Mouse (Mus musculus) urinary bladder, postnatal 0 days (tissue): Measurements from ENCODE around the gene Dctpp1. TPM values are rescaled to one million over a fixed set of nuclear protein-coding genes. Genes with fewer than 3 reads are reported as not detected.

Source experiments
- polyA plus RNA-seq: library from polyadenylated mRNA; unstranded; fragments of >200 nt; fragmentation: Nextera tagmentation; extraction: Ambion mirVana; gene quantifications from 2 replicates; pipeline ENCODE4 v1.2.1, GENCODE M21; 2015

The Dctpp1 gene
- 53.2 and 54.2 TPM in 2 replicates for polyA plus RNA-seq

DNA sequence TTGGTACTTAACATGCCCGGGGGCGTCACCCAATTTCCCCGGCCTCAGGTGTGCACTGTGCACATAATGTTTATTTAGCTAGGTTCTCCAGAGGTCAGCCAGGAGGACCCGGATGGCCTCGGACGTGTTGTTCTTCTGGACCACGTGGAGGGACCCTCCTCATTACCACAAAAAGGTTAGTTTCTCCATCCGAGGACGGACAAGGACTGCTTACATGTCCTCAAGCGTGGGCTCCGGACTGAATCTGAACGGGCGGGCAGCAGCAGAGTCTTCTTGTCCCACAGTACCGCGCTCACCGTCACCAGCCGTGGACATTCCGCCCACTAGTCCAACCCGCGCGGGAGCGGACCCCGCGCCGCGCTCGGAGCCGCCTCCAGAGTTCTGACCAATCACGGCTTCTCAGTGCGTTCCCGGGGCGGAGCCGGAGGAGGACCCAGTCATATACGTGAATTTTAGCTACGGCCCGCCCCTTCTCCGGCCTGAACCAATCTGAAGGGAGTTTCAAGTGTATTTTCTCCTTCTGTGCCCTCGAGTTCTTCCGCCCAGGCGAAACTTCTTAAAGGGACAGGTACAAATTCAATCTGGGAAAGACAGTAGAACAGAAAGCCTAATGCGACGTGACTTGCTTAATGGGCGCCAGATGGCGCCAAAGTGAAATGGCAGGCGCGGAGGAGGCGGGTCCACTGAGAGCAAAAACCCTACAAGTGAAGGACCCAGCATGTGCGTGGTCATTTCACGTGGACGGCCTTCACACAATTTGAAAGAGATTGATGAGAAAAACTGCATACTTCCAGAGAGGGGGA is at the start of gene Dctpp1:
TSS of gene Dctpp1 (minus strand) at position 401 of the 803 bp plus-strand sequence.

DNA sequence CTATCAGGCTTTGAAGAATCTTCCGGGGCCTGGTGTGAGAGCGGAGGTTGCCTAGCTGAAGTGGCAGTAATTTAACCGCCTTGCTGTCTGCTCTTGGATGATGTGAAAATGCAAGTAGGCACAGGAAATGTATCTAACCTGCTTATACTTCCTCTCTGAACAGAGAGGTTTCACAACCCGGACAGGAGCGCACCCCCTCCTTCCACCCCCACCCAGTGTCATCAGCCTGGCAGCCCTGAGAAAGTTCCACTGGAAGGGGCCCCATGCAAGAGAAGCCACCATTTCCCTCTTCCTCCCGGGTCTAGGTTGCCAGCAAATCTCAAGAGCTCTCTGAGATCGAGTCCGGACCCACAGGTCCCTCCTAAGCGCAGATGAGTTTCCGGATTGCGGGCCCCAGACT is 35.6 kb upstream of the Dctpp1 start, which contains the start of gene Itgal:
TSS of gene Itgal (plus strand) at position 163 of the 400 bp plus-strand sequence.

DNA sequence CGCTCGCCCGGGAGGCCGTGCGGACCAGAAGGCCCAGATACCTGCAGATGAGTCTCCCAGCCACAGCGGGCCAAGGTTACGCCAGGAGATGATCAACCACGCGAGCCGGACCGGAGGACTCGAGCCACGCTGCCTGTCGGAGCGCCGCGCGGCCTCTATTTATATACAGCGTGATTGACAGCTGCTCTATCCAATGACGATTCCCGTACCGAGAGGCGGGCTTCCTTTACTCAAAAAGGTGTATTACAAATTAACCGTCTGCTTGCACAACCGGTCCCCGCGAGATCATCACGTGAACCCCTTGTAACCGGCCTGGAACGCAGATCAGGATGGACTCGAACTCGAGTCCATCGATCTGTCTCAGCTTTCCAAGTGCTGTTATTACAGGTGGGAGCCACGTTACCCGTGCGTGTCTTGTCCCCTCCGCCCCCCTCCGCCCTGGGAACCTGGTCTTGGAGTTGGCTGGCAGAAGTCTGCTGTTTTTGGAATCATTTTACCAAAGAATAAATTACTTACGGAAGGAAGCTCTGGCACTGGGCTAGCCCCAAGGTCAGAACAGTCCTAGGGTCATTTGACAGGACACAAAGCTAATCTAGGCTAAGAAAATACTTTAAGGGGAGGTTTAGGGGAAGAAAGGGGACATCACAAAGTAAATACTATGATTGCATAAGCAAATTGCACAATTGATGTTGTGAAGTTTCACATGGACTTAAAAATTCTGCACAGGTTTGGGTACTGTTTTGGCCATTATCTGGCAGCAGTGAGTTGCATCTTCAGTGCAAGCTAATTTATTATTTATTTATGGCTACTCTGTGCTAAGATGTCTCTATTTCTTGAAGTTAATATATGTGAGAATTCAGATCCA is 13.6 kb upstream of the Dctpp1 start, which contains the start of gene Sephs2:
TSS of gene Sephs2 (minus strand) at position 131 of the 865 bp plus-strand sequence.

DNA sequence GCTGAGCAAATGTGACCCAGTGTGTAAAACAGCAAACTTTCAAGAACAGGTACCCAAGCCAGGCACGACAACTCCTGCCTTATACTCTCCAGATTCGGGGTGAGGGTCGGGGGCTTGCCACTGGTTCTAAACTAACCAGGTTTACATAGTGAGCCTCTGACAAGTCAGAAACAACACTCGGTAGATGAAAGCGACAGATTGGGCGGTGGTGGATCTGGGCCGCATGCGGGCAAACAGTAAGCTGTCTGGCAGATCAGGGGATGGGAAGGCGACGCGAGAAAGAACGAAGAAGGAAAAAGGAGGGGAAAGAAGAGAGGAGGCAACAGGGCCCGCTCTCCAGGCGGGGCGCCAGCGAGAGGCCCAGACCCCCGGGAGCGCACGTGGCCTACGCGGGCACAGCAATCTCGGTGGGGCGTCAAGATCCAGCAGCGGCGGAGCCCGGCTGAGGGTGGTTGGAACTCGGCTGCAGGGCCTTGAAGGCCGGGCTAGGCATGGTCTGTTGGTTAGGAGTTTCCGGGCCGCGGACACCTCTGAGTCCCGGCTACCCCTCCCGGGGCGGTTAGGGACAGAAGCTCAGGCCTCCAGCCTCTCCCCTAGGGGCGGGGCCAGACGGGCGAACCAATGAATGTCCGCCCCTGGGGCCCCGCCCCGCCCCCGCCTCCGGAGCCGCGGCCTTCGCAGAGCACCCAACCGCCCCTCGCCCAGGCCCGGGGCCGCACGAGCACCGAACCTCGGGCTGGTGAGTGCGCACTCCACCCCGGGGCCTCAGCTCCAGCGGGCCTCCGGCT is 16.4 kb downstream of the Dctpp1 start, which contains the start of gene Zfp771:
TSS of gene Zfp771 (plus strand) at position 405 of the 788 bp plus-strand sequence.

DNA sequence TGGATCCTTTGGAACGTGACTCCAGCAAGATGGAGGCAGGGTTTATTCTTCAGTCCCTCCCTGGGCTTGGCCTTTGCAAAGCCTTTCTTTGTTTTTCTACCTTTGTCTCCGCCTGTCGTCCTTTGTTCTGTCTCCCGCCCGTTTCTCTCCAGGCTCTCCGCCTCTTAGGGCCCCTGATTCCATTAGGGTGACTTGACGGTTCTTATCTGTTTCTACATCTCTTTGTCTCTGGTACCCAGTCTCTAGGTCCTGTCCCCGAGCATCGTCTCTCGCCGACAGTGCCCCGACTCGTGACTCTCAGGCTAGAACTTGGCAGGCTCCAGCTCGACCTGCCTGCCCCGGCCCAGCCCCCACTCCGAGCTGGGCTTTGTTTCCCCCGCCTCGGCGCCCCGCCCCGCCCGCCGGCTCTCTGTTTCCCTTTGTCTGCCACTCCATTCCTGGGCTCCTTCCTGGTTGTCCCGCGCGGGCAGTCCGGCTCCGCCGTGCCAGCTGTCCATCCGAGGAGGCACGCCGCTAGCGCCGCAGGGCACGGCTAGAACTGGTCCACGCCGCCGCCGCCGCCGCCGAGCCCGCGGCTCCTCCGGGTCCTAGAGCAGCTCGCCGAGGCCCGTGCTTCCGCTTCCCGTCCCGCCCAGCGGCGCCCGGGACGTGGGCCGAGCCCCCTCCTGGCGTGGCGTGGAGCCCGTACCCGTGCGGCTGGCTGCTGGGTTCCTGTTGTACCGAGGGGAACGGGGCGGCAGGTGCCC is 27.7 kb downstream of the Dctpp1 start, which contains the start of the genes Zfp553 and Sept1:
TSS of gene Zfp553 (plus strand) at position 440 of the 746 bp plus-strand sequence.
TSS of gene Sept1 (minus strand) at position 509 of the 746 bp plus-strand sequence.

DNA sequence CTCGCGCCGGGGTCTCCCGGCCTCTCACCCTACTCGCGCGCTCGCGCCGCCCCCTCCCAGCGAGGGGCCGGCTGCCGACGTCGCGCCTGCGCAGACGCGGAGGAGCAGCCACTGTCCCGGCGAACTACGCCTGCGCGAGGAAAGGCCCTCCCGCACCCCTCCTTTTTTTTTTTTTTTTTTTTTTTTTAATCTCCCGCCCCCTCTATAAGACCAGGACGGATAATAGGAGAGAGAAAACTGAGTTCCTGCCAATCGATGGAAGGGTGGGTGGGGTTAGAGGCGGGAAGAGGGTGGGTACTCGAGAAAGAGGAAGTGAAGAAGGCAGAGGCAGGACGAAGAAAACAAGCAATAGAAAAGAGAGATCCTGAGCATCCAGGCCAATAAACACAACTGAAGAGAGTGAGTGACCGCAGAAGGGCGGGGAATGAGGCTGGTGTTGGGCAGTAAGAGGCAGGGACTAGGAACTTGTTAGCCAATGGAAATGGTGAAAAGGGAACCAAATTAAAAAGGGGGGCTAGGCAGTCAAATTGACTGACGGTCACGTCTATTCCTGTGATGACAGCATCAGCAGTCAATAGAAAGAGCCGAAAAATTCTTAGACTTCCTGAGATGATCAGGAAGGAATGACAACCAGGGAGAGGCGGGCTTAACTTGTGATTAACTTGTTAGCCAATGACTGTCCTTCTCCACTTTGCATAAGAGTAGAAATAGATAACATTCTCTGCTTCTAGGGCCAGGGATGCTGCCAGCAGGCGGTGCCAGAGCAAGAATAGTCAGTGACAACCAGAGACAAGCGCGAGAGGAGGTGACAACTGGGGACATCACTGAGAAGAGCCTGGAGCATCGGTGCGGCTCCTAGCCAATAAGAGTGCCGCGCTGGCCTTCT is 51.7 kb downstream of the Dctpp1 start, which contains the start of gene Mylpf:
TSS of gene Mylpf (plus strand) at position 338 of the 886 bp plus-strand sequence.

DNA sequence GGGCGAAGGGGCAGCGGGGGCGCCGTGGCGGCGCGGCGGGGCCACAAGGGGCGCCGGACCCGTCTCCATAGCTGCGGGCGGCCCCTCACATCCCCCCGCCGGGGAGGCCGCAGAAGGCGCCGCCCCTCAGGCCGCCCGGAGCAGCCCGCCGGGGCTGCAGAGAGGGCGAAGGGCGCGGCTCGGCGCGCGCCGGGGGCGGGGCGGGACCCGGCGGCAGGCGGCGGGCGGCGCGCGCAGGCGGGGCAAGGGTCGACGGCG is 52.3 kb downstream of the Dctpp1 start, which contains the start of gene Tbc1d10b:
TSS of gene Tbc1d10b (minus strand) at position 174 of the 258 bp plus-strand sequence.

Other genes starting within 250 kb of the Dctpp1 start
- 34.3 and 38.8 TPM in 2 replicates for gene Mvp, start 246.1 kb downstream of the Dctpp1 start, polyA plus RNA-seq
- 0.49 TPM in 1 of 2 replicates, not detected in the other for gene Pagr1b, start 244.2 kb downstream of the Dctpp1 start, polyA plus RNA-seq
- gene Pagr1a, start 243.4 kb downstream of the Dctpp1 start, polyA plus RNA-seq: 7.9 and 36.8 TPM in 2 replicates
- gene Gm42742, start 239.6 kb downstream of the Dctpp1 start, polyA plus RNA-seq: 5.0 and 26.8 TPM in 2 replicates
- 2.7 and 3.0 TPM in 2 replicates for gene Prrt2, start 239.5 kb downstream of the Dctpp1 start, polyA plus RNA-seq
- 20.4 and 22.4 TPM in 2 replicates for gene Maz, start 233.7 kb downstream of the Dctpp1 start, polyA plus RNA-seq
- 17.9 and 21.4 TPM in 2 replicates for gene Kif22, start 218.2 kb downstream of the Dctpp1 start, polyA plus RNA-seq
- gene Zg16, start 173.4 kb downstream of the Dctpp1 start, polyA plus RNA-seq: not detected in 2 replicates
- gene AI467606, start 169.3 kb downstream of the Dctpp1 start, polyA plus RNA-seq: 2.3 and 6.4 TPM in 2 replicates
- 0.76 and 0.98 TPM in 2 replicates for gene Qprt, start 138.5 kb downstream of the Dctpp1 start, polyA plus RNA-seq
- gene Spn, start 122.9 kb downstream of the Dctpp1 start, polyA plus RNA-seq: 0.13 TPM in 2 replicates
- 27.0 and 31.8 TPM in 2 replicates for gene Cd2bp2, start 64.7 kb downstream of the Dctpp1 start, polyA plus RNA-seq
- gene Tbc1d10b, start 52.2 kb downstream of the Dctpp1 start, polyA plus RNA-seq: 12.6 and 12.7 TPM in 2 replicates
- 2.5 and 3.2 TPM in 2 replicates for gene Mylpf, start 51.8 kb downstream of the Dctpp1 start, polyA plus RNA-seq
- 12.0 and 13.4 TPM in 2 replicates for gene Zfp553, start 27.6 kb downstream of the Dctpp1 start, polyA plus RNA-seq
- 8.5 and 10.1 TPM in 2 replicates for gene Sept1, start 27.6 kb downstream of the Dctpp1 start, polyA plus RNA-seq
- 49.9 and 51.6 TPM in 2 replicates for gene Zfp771, start 16.4 kb downstream of the Dctpp1 start, polyA plus RNA-seq
- gene Sephs2, start 13.3 kb upstream of the Dctpp1 start, polyA plus RNA-seq: 41.8 and 42.9 TPM in 2 replicates
- gene Itgal, start 35.6 kb upstream of the Dctpp1 start, polyA plus RNA-seq: 0.49 and 1.5 TPM in 2 replicates
- gene Zfp768, start 84.9 kb upstream of the Dctpp1 start, polyA plus RNA-seq: 8.6 and 9.7 TPM in 2 replicates
- 5.0 and 5.6 TPM in 2 replicates for gene Zfp747, start 115.3 kb upstream of the Dctpp1 start, polyA plus RNA-seq
- 3.3 and 3.5 TPM in 2 replicates for gene 9130019O22Rik, start 126.5 kb upstream of the Dctpp1 start, polyA plus RNA-seq
- gene E430018J23Rik, start 132.9 kb upstream of the Dctpp1 start, polyA plus RNA-seq: 3.7 and 4.1 TPM in 2 replicates
- gene Zfp764, start 146.1 kb upstream of the Dctpp1 start, polyA plus RNA-seq: 5.0 and 5.3 TPM in 2 replicates
- 15.9 and 16.3 TPM in 2 replicates for gene Zfp688, start 161.4 kb upstream of the Dctpp1 start, polyA plus RNA-seq
- gene Zfp689, start 188.4 kb upstream of the Dctpp1 start, polyA plus RNA-seq: 2.7 and 2.8 TPM in 2 replicates
- gene Prr14, start 198.9 kb upstream of the Dctpp1 start, polyA plus RNA-seq: 40.2 and 41.9 TPM in 2 replicates
- gene Fbrs, start 218.5 kb upstream of the Dctpp1 start, polyA plus RNA-seq: 6.4 and 8.7 TPM in 2 replicates